Mouse (Mus musculus) myocyte (in vitro differentiated cells): ENCODE measurements around the gene Rad18.

ENCODE experiments used
- POLR2A ChIP-seq: IDR thresholded peaks from one replicate; pipeline ENCODE4 v1.6.1; 2011; ENCODE audit warnings: low read depth, mild to moderate bottlenecking, control low read depth, moderate library complexity; ENCODE audit not compliant: insufficient read length
- TCF12 ChIP-seq: IDR thresholded peaks from one replicate; pipeline ENCODE4 v1.6.1; 2011; ENCODE audit warnings: mild to moderate bottlenecking, control low read depth; ENCODE audit not compliant: poor library complexity, insufficient read depth, severe bottlenecking

DNA sequence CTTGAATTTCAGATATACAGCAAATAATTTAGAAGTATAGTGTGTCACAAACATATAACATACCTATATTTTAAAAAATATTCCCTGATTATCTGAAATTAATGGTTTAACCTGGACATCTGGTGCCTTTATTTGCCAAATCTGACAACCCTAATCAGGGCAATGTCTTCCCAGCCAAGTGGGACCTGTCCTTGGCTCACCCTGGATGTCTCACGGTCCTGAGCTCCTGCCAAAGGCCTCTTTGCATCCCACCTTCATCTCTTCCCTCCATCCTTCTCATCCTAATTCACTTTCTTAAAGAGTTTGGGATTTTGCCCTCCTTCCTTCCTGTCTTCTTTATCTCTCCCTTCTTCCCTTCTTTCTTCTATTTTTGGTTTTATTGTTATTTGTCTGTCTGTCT, 2.6 kb upstream of the Rad18 start:
- TF ChIP-seq POLR2A (no peak), TCF12 (no peak)
